Mouse (Mus musculus): ENCODE results near the gene Card11. TPM values are rescaled to one million over a fixed set of nuclear protein-coding genes. Genes with fewer than 3 reads are reported as not detected.

The Card11 gene
- total and polyA plus RNA-seq, 3 experiments = 0.23 to 0.82 (median 0.80) TPM

DNA sequence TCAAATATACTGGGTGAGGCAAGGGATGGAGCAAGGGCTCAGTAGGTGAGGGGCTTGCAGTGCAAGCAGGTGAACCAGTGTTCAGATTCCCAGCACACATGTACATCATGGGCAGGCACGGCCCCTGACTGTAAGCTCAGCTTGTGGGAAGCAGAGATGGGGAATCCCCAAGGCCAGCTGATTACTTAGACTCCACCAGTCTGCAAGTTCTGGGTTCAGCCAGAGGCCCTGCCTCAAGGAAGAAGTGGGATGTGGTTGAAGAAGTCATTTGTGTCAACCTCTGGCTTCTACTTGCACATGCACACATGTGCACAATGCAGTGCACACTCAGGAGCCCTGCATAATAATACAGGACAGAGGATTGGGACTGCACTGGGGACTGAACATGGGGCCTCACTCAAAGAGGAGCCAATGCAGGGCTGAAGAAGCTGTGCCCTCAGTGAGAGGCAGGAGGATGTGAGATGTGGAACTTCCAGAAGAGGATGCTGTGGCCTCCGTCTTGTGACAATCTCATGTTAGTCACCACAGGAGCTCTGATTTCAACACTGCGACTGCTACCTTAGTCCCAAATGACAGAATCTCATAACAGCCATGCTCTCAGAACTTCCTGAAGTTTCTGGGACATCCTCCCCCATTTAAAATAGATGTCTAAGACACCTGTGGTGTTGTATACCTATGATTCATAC is 3.8 kb upstream of the Card11 start:
- WGBS = 72% methylated on average over 3 of the region's 3 CpGs

DNA sequence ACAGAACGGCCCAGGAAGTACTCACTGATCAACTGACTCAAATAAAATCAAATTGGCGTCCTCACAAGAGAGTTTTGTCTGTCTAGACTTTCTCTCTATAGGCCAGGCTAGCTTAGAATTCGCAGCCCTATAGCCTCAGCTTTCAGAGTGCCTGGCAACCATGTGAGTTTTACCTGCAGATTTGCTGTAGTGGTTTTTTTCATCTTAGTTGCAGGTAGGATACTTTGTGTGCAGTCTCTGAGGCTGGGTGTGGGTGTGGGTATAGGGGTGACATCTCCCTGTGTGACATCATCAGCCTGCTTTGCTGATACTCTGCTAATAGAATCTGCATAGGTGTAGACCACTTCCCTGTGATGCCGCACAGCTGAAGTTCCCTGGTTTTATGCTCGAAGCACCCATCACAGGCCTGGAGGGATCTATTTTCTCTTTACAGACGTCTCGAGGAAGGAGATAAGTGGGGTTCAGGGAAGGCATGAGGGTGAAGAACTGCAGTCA is 1.2 kb downstream of the Card11 start:
- Histone ChIP-seq H3K36me3 (ENCODE audit: control insufficient read depth, insufficient read depth, low read length) (no peaks in the 10 kb centered on the region), H3K27me3 (ENCODE audit: control insufficient read depth, insufficient read depth, low read length) (no peaks in the 10 kb centered on the region), H3K4me3 (no peak overlapping the region), H3K79me2 (replicated peaks; ENCODE audit: control insufficient read depth, insufficient read depth, low read length) (no peaks in the 10 kb centered on the region), H3K27ac (no peak overlapping the region), H3K4me1 (ENCODE audit: control insufficient read depth, insufficient read depth, low read length) (no peaks in the 10 kb centered on the region), H3K9ac (ENCODE audit: low read depth, low read length) (no peak overlapping the region)
- DNase-seq = no peak
- 76% methylated on average over 7 of the region's 7 CpGs for WGBS
- intact Hi-C loops (cut with DNase I) = no loop called here
- no peak for TF ChIP-seq POLR2A (IDR thresholded peaks at IDR 0.05; ENCODE audit: insufficient read depth, low read depth, low read length)
- TF ChIP-seq EP300 (IDR thresholded peaks at IDR 0.05; ENCODE audit: insufficient read depth, low read depth, low read length) = no peak
- TF ChIP-seq CTCF (IDR thresholded peaks at IDR 0.05) = no peak

More for the DNA sequence above, 3.8 kb upstream of the Card11 start:
- Histone ChIP-seq H3K9ac (ENCODE audit: low read depth, low read length) (no peak overlapping the region), H3K4me3 (no peak overlapping the region), H3K36me3 (ENCODE audit: control insufficient read depth, insufficient read depth, low read length) (no peaks in the 10 kb centered on the region), H3K27me3 (ENCODE audit: control insufficient read depth, insufficient read depth, low read length) (no peaks in the 10 kb centered on the region), H3K4me1 (ENCODE audit: control insufficient read depth, insufficient read depth, low read length) (no peaks in the 10 kb centered on the region), H3K27ac (no peak overlapping the region), H3K79me2 (replicated peaks; ENCODE audit: control insufficient read depth, insufficient read depth, low read length) (no peaks in the 10 kb centered on the region)
- intact Hi-C loops (cut with DNase I) = no loop called here
- TF ChIP-seq POLR2A (IDR thresholded peaks at IDR 0.05; ENCODE audit: insufficient read depth, low read depth, low read length) = no peak
- TF ChIP-seq CTCF (IDR thresholded peaks at IDR 0.05) = no peak
- TF ChIP-seq EP300 (IDR thresholded peaks at IDR 0.05; ENCODE audit: insufficient read depth, low read depth, low read length) = no peak
- DNase-seq = no peak

DNA sequence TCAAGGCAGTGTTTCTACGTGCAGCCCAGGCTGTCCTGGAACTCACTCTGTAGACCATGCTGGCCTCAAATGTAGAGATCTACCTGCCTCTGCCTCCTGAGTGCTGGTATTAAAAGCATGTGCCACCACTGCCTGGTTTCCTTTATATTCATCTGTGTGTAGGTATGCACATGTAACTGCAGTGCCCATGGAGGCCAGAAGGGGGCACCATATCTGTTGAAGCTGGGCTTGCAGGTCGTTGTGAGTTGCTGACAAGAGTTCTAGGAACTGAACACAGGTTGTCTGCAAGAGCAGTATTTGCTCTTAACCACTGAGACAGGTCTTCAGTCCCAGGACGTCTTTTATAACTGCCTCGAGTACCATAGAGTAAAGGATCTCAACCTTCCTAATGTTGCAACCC is 2.6 kb downstream of the Card11 start:
- no peak overlapping the region for H3K4me3 ChIP-seq
- no peak overlapping the region for H3K27ac ChIP-seq
- H3K36me3 ChIP-seq (ENCODE audit: control insufficient read depth, insufficient read depth, low read length) = no peaks in the 10 kb centered on the region
- intact Hi-C loops (cut with DNase I) = no loop called here
- no peak for DNase-seq
- WGBS = 79% methylated on average over 4 of the region's 4 CpGs
- H3K9ac ChIP-seq (ENCODE audit: low read depth, low read length) = no peak overlapping the region
- no peaks in the 10 kb centered on the region for H3K27me3 ChIP-seq (ENCODE audit: control insufficient read depth, insufficient read depth, low read length)
- H3K4me1 ChIP-seq (ENCODE audit: control insufficient read depth, insufficient read depth, low read length) = no peaks in the 10 kb centered on the region
- peak; percentile 29; the same call in 1 of the 2 replicates for TF ChIP-seq CTCF (IDR thresholded peaks at IDR 0.05)
- TF ChIP-seq POLR2A (IDR thresholded peaks at IDR 0.05; ENCODE audit: insufficient read depth, low read depth, low read length) = no peak
- TF ChIP-seq EP300 (IDR thresholded peaks at IDR 0.05; ENCODE audit: insufficient read depth, low read depth, low read length) = no peak
- H3K79me2 ChIP-seq (replicated peaks; ENCODE audit: control insufficient read depth, insufficient read depth, low read length) = no peaks in the 10 kb centered on the region

DNA sequence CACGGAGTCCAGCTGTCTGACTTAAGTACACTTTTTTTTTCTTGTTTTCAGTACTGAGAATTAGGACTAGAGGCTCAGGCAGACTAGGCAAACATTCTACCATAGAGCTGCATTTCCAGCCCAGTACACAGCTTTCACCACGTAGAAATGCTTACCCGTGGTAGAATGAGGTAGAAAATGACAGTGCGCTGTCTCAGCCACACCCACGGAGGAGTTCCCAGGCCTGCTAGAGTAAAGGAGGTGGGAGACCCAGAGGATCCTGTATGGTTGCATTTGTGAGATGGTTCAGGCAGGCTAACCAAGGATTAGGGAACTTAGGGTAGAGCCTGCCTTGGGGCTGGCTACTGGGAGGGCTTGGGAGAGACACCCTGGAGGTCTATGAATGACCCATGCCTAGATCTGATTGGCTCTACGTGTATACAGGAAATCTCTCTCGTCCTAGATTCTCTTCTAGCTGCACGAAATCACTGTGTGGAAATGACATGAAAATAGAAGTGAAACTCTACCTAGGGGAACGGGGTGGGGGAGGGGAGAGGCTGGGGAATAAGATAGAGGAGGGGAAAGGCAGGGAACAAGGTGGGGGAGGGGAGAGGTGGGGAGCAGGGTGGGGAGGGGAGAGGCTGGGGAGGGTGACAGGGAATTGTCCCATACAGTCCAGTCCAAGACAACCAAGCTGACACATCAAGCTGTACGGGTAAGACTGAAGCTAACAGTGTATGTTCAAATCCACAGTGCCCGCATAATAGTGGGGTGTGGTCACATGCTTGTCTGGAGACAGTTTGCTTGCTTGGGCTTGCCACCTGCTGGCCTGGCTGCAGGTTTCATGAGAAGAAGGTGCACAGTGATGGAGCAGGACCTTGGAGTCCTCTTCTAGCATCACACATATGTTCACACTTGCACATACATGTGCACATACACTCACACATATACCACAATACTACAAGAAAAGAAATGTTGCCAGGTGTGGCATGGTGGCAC is 8.0 kb downstream of the Card11 start:
- intact Hi-C loops (cut with DNase I) = no loop called here
- H3K79me2 ChIP-seq (replicated peaks; ENCODE audit: control insufficient read depth, insufficient read depth, low read length) = no peaks in the 10 kb centered on the region
- H3K9ac ChIP-seq (ENCODE audit: low read depth, low read length) = no peak overlapping the region
- H3K27me3 ChIP-seq (ENCODE audit: control insufficient read depth, insufficient read depth, low read length) = no peaks in the 10 kb centered on the region
- H3K4me3 ChIP-seq = no peak overlapping the region
- no peaks in the 10 kb centered on the region for H3K4me1 ChIP-seq (ENCODE audit: control insufficient read depth, insufficient read depth, low read length)
- H3K27ac ChIP-seq = no peak overlapping the region
- DNase-seq = no peak
- TF ChIP-seq EP300 (IDR thresholded peaks at IDR 0.05; ENCODE audit: insufficient read depth, low read depth, low read length) (no peak), POLR2A (IDR thresholded peaks at IDR 0.05; ENCODE audit: insufficient read depth, low read depth, low read length) (no peak), CTCF (IDR thresholded peaks at IDR 0.05) (no peak)
- H3K36me3 ChIP-seq (ENCODE audit: control insufficient read depth, insufficient read depth, low read length) = no peaks in the 10 kb centered on the region
- WGBS = 57% methylated on average over 11 of the region's 11 CpGs

DNA sequence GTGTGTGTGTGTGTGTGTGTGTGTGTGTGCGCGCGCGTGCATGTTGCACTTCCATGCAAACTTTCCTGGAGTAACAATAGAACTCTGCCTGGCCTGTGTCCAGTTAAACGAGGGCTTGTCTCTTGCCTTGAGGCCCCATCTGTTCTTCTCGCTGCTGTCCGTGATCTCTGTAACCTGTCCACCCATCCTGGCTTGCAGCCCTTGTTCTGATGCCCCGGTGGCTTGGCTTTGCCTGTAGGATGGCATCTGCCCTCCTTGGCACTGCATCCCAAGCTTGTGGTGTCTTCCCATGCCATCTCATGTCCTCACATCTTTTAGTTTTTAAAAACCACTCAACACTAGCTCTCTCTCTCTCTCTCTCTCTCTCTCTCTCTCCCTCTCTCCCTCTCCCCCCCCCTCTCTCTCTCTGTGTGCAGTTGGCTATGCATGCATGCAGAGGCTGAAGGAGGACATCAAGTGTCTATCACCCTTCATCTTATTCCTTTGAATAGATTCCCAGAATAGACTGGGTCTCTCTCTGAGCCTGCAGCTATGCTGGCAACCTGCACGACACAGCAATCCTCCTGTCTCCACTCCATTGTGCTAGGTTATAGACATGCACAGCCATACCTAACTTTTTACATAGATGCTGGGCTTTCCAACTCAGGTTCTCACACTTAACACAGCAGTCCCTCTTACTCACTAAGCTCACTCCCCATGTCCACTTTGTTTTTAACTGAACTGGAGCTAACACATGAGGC is 14.9 kb downstream of the Card11 start:
- no peak for DNase-seq
- TF ChIP-seq POLR2A (IDR thresholded peaks at IDR 0.05; ENCODE audit: insufficient read depth, low read depth, low read length) = no peak
- TF ChIP-seq EP300 (IDR thresholded peaks at IDR 0.05; ENCODE audit: insufficient read depth, low read depth, low read length) = no peak
- no peak for TF ChIP-seq CTCF (IDR thresholded peaks at IDR 0.05)
- 72% methylated on average over 9 of the region's 9 CpGs for WGBS
- no peak overlapping the region for H3K27ac ChIP-seq
- no peak overlapping the region for H3K9ac ChIP-seq (ENCODE audit: low read depth, low read length)
- H3K27me3 ChIP-seq (ENCODE audit: control insufficient read depth, insufficient read depth, low read length) = no peaks in the 10 kb centered on the region
- H3K4me1 ChIP-seq (ENCODE audit: control insufficient read depth, insufficient read depth, low read length) = no peaks in the 10 kb centered on the region
- intact Hi-C loops (cut with DNase I) = no loop called here
- H3K36me3 ChIP-seq (ENCODE audit: control insufficient read depth, insufficient read depth, low read length) = no peaks in the 10 kb centered on the region
- no peak overlapping the region for H3K4me3 ChIP-seq
- no peaks in the 10 kb centered on the region for H3K79me2 ChIP-seq (replicated peaks; ENCODE audit: control insufficient read depth, insufficient read depth, low read length)

Measured in heart, adult 2 months (tissue).